Mouse (Mus musculus) MEL (cell line): ENCODE data around the gene Sorcs1. TPM values are rescaled to one million over a fixed set of nuclear protein-coding genes. Genes with fewer than 3 reads are reported as not detected.

Experiments
- DNase-seq: peaks from one replicate; pipeline ENCODE4 v3.0.0; 2011; ENCODE audit warnings: low read depth, low spot score
- H3K27ac ChIP-seq: 2 replicates; pipeline ENCODE4 v1.5.1; 2012; ENCODE audit warnings: low read depth, mild to moderate bottlenecking, control low read depth, low read length, moderate library complexity; ENCODE audit not compliant: control insufficient read depth
- H3K27me3 ChIP-seq, 2 experiments: fragments of 150-350 bp in 1 of 2; sonication (generic) in 1 of 2; 2 replicates each; pipeline ENCODE4 v1.6.1; 2012; ENCODE audit warnings: low read length in 2 of 2, mild to moderate bottlenecking in 2 of 2, improper control_type of control experiment in 1 of 2, moderate library complexity in 1 of 2; ENCODE audit not compliant: insufficient read depth in 2 of 2, control insufficient read depth in 1 of 2
- H3K36me3 ChIP-seq, 2 experiments: 2 replicates each; pipeline ENCODE4 v1.6.1; 2012 to 2014; ENCODE audit warnings: low read length in 2 of 2, improper control_type of control experiment in 1 of 2, inconsistent platforms in 1 of 2, mild to moderate bottlenecking in 1 of 2; ENCODE audit not compliant: insufficient read depth in 2 of 2, control insufficient read depth in 1 of 2
- H3K4me1 ChIP-seq, 2 experiments: fragments of 150-350 bp in 1 of 2; sonication (generic) in 1 of 2; 2 replicates each; pipeline ENCODE4 v1.6.1; 2012; ENCODE audit warnings: low read length in 2 of 2, improper control_type of control experiment in 1 of 2, mild to moderate bottlenecking in 1 of 2; ENCODE audit not compliant: insufficient read depth in 2 of 2, control insufficient read depth in 1 of 2
- H3K4me3 ChIP-seq, 2 experiments: fragments of 150-350 bp in 1 of 2; sonication (generic) in 1 of 2; 2 replicates each; pipeline ENCODE4 v1.5.1; 2012; ENCODE audit warnings: low read depth in 2 of 2, low read length in 2 of 2, mild to moderate bottlenecking in 2 of 2, moderate library complexity in 2 of 2, control low read depth in 1 of 2, improper control_type of control experiment in 1 of 2; ENCODE audit not compliant: control insufficient read depth in 1 of 2, insufficient read depth in 1 of 2
- H3K79me2 ChIP-seq: 2 replicates; pipeline ENCODE4 v1.6.1; 2012; ENCODE audit warnings: mild to moderate bottlenecking, low read length, moderate library complexity; ENCODE audit not compliant: control insufficient read depth, poor library complexity, insufficient read depth
- H3K9ac ChIP-seq: 2 replicates; pipeline ENCODE4 v1.6.1; 2012; ENCODE audit warnings: low read depth, mild to moderate bottlenecking, control low read depth, low read length, moderate library complexity; ENCODE audit not compliant: control insufficient read depth, poor library complexity, severe bottlenecking
- H3K9me3 ChIP-seq: fragments of 150-350 bp; sonication (generic); replicated peaks from 2 replicates; pipeline ENCODE4 v1.6.1; 2012; ENCODE audit warnings: mild to moderate bottlenecking, low read length, improper control_type of control experiment, moderate library complexity; ENCODE audit not compliant: insufficient read depth
- BHLHE40 ChIP-seq: IDR thresholded peaks from 2 replicates; pipeline ENCODE4 v1.6.1; 2012; ENCODE audit warnings: low read depth, mild to moderate bottlenecking, inconsistent platforms, low read length, improper control_type of control experiment, borderline replicate concordance
- CHD1 ChIP-seq: IDR thresholded peaks from 2 replicates; pipeline ENCODE4 v1.6.1; 2012; ENCODE audit warnings: low read depth, mild to moderate bottlenecking, inconsistent platforms, low read length, improper control_type of control experiment
- CHD2 ChIP-seq: IDR thresholded peaks from 2 replicates; pipeline ENCODE4 v1.6.1; 2011; ENCODE audit warnings: low read length, improper control_type of control experiment
- CTCF ChIP-seq, 3 experiments: IDR thresholded peaks in 2 of 3; conservative IDR thresholded peaks in 1 of 3; 2 replicates each; pipeline ENCODE4 v1.5.1; 2011 to 2012; ENCODE audit warnings: low read length in 3 of 3, low read depth in 2 of 3, mild to moderate bottlenecking in 2 of 3, improper control_type of control experiment in 1 of 3, inconsistent platforms in 1 of 3, mixed read lengths in 1 of 3, moderate library complexity in 1 of 3; ENCODE audit not compliant: control insufficient read depth in 1 of 3, insufficient read depth in 1 of 3, poor library complexity in 1 of 3, severe bottlenecking in 1 of 3
- EP300 ChIP-seq, 2 experiments: IDR thresholded peaks; 2 replicates each; pipeline ENCODE4 v1.6.1; 2011; ENCODE audit warnings: improper control_type of control experiment in 2 of 2, low read length in 2 of 2, low read depth in 1 of 2, mild to moderate bottlenecking in 1 of 2
- GABPA ChIP-seq: IDR thresholded peaks from 2 replicates; pipeline ENCODE4 v1.6.1; 2012; ENCODE audit warnings: low read depth, mild to moderate bottlenecking, inconsistent platforms, low read length, improper control_type of control experiment, moderate library complexity
- GATA1 ChIP-seq: IDR thresholded peaks from 2 replicates; pipeline ENCODE4 v1.6.1; 2011; ENCODE audit warnings: low read depth, low read length, improper control_type of control experiment
- KAT2A ChIP-seq: conservative IDR thresholded peaks from 2 replicates; pipeline ENCODE4 v1.6.1; 2012; ENCODE audit warnings: low read depth, low read length, improper control_type of control experiment, inconsistent platforms
- MAFK ChIP-seq: IDR thresholded peaks from 2 replicates; pipeline ENCODE4 v1.6.1; 2011; ENCODE audit warnings: low read depth, mild to moderate bottlenecking, low read length, improper control_type of control experiment, borderline replicate concordance
- MAZ ChIP-seq: IDR thresholded peaks from 2 replicates; pipeline ENCODE4 v1.6.1; 2012; ENCODE audit warnings: low read depth, mild to moderate bottlenecking, inconsistent platforms, low read length, improper control_type of control experiment
- MYB ChIP-seq: IDR thresholded peaks from 2 replicates; pipeline ENCODE4 v1.6.1; 2011; ENCODE audit warnings: mild to moderate bottlenecking, low read depth, low read length, improper control_type of control experiment
- MYC ChIP-seq: IDR thresholded peaks from 2 replicates; pipeline ENCODE4 v1.6.1; 2011; ENCODE audit warnings: low read depth, mild to moderate bottlenecking, low read length, improper control_type of control experiment, moderate library complexity
- NELFE ChIP-seq: IDR thresholded peaks from 2 replicates; pipeline ENCODE4 v1.6.1; 2011; ENCODE audit warnings: low read depth, low read length, improper control_type of control experiment
- NRF1 ChIP-seq: IDR thresholded peaks from 2 replicates; pipeline ENCODE4 v1.6.1; 2014; ENCODE audit warnings: low read depth, mild to moderate bottlenecking, inconsistent platforms, low read length, improper control_type of control experiment, moderate library complexity; ENCODE audit not compliant: poor library complexity, insufficient read depth, severe bottlenecking
- POLR2A ChIP-seq, 2 experiments: IDR thresholded peaks; 2 replicates each; pipeline ENCODE4 v1.6.1; 2011 to 2012; ENCODE audit warnings: low read length in 2 of 2, mild to moderate bottlenecking in 2 of 2, control low read depth in 1 of 2, improper control_type of control experiment in 1 of 2, low read depth in 1 of 2, moderate library complexity in 1 of 2; ENCODE audit not compliant: control insufficient read depth in 1 of 2, insufficient read depth in 1 of 2, poor library complexity in 1 of 2
- POLR2AphosphoS5 ChIP-seq: IDR thresholded peaks from 2 replicates; pipeline ENCODE4 v1.6.1; 2012; ENCODE audit warnings: low read depth, borderline replicate concordance, mild to moderate bottlenecking, inconsistent platforms, low read length, moderate library complexity, mixed read lengths
- RAD21 ChIP-seq: IDR thresholded peaks from 2 replicates; pipeline ENCODE4 v1.6.1; 2011; ENCODE audit warnings: mild to moderate bottlenecking, low read depth, low read length, improper control_type of control experiment
- SIN3A ChIP-seq: IDR thresholded peaks from 2 replicates; pipeline ENCODE4 v1.6.1; 2012; ENCODE audit warnings: low read length, improper control_type of control experiment, inconsistent platforms
- SMC3 ChIP-seq: IDR thresholded peaks from 2 replicates; pipeline ENCODE4 v1.6.1; 2011; ENCODE audit warnings: low read depth, low read length, improper control_type of control experiment
- TCF12 ChIP-seq: IDR thresholded peaks from 2 replicates; pipeline ENCODE4 v1.6.1; 2014; ENCODE audit warnings: low read depth, mild to moderate bottlenecking, inconsistent platforms, low read length, improper control_type of control experiment, moderate library complexity
- USF1 ChIP-seq: IDR thresholded peaks from 2 replicates; pipeline ENCODE4 v1.6.1; 2014; ENCODE audit warnings: low read depth, mild to moderate bottlenecking, inconsistent platforms, low read length, improper control_type of control experiment, moderate library complexity
- USF2 ChIP-seq, 2 experiments: IDR thresholded peaks; 2 replicates each; pipeline ENCODE4 v1.6.1; 2011 to 2012; ENCODE audit warnings: improper control_type of control experiment in 2 of 2, low read length in 2 of 2, borderline replicate concordance in 1 of 2, inconsistent platforms in 1 of 2, low read depth in 1 of 2, mild to moderate bottlenecking in 1 of 2; ENCODE audit not compliant: insufficient read depth in 1 of 2
- polyA plus RNA-seq, 2 experiments: library from polyadenylated mRNA; stranded (reverse) in 1 of 2; unstranded in 1 of 2; fragments of >175 nt in 1 of 2; fragments of >200 nt in 1 of 2; gene quantifications; 2 replicates each; pipeline versions ENCODE4 v1.2.1 to v1.2.4; 2012; ENCODE audit warnings: low replicate concordance in 2 of 2, low read depth in 1 of 2; ENCODE audit not compliant: insufficient read length in 2 of 2, insufficient read depth in 1 of 2, missing spikeins in 1 of 2
- total RNA-seq: library from RNA; depleted of rRNA; stranded (reverse); fragments of 300-350 nt; gene quantifications from 2 replicates; pipeline ENCODE4 v1.2.3, GENCODE M21; 2012

Gene Sorcs1
- total and polyA plus RNA-seq, 3 experiments = not detected

DNA sequence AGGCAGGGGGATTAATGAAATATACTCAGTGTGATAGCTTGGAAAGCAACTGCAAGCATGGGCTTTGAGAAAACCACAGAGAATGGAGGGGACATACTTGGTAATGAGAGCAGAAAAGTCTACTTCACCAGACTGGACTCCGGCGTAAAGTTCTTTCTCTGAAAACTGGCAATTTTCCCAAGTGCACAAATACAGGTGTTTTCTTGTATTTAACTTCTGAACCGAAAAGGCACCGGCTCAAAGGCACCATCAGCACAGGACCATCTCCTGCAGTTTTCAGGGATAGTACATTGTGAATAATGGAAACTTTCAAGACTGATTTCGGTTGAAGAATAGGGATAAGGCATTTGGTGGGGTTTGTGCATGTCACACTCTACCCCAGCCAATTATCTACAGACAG, 219.9 kb downstream of the Sorcs1 start:
- no peak for TF ChIP-seq EP300 (IDR thresholded peaks at IDR 0.05; ENCODE audit: low read depth in 1 of 2, low read length in 2 of 2)
- TF ChIP-seq MAFK = no peak
- no peak for TF ChIP-seq NRF1
- TF ChIP-seq MYC = no peak
- no peak for TF ChIP-seq CTCF (IDR thresholded peaks at IDR 0.05 in 2 of 3, conservative IDR thresholded peaks at IDR 0.05 in 1 of 3; ENCODE audit: control insufficient read depth in 1 of 3, insufficient read depth in 1 of 3, low read depth in 2 of 3, low read length in 3 of 3, poor library complexity in 1 of 3, severe bottlenecking in 1 of 3)
- TF ChIP-seq TCF12 = no peak
- TF ChIP-seq, all 39 proteins: peak for 0

DNA sequence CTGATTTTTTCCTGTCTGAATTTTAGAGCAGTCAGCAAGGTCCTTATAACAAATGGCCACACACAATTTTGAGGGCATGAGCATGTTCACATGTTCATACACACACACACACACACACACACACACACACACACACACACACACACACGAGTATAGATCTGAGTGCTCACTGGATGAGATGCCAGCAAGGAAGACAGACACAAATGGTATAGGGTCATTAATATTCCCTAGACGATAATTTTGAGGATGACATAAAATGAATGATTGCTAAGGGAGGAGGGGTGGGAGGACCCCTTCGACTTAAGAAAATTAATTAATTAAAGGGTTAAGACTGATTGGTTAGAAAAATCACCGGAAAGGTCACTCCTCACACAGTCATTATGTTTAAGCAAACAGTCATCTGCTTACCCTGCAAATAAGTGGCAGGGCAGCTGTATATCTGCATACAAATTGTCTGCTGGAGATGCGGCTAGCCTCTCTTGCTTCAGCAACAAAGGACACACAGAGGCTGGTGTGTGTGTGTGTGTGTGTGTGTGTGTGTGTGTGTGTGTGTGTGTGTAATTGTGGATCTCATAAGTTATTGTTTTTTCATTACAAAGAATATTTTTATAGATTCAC, 221.1 kb downstream of the Sorcs1 start:
- no peak overlapping the region for H3K27ac ChIP-seq
- no peak overlapping the region for H3K9ac ChIP-seq
- no peaks in the 10 kb centered on the region for H3K79me2 ChIP-seq
- no peak for DNase-seq
- no peaks in the 10 kb centered on the region for H3K4me1 ChIP-seq
- H3K9me3 ChIP-seq = peaks cover 2% of the 10 kb centered on the region; the same call in 1 of the 2 replicates
- TF ChIP-seq GATA1 = no peak
- no peak for TF ChIP-seq MAZ
- TF ChIP-seq CHD1 = no peak
- no peak for TF ChIP-seq USF2 (IDR thresholded peaks at IDR 0.05; ENCODE audit: borderline replicate concordance in 1 of 2, insufficient read depth in 1 of 2, low read depth in 1 of 2, low read length in 2 of 2)
- TF ChIP-seq SMC3 = no peak
- no peak for TF ChIP-seq SIN3A
- no peak for TF ChIP-seq NELFE
- no peak for TF ChIP-seq POLR2A (IDR thresholded peaks at IDR 0.05; ENCODE audit: control insufficient read depth in 1 of 2, insufficient read depth in 1 of 2, low read depth in 1 of 2, low read length in 2 of 2, poor library complexity in 1 of 2)
- TF ChIP-seq CHD2 = no peak
- no peak for TF ChIP-seq TCF12
- no peak for TF ChIP-seq USF1
- no peak for TF ChIP-seq MAFK
- TF ChIP-seq CTCF (IDR thresholded peaks at IDR 0.05 in 2 of 3, conservative IDR thresholded peaks at IDR 0.05 in 1 of 3; ENCODE audit: control insufficient read depth in 1 of 3, insufficient read depth in 1 of 3, low read depth in 2 of 3, low read length in 3 of 3, poor library complexity in 1 of 3, severe bottlenecking in 1 of 3) = no peak
- no peak for TF ChIP-seq GABPA
- TF ChIP-seq BHLHE40 = no peak
- TF ChIP-seq KAT2A = no peak
- no peak for TF ChIP-seq POLR2AphosphoS5
- no peak for TF ChIP-seq RAD21
- TF ChIP-seq MYB = no peak
- no peaks in the 10 kb centered on the region for H3K27me3 ChIP-seq
- no peaks in the 10 kb centered on the region for H3K36me3 ChIP-seq
- H3K4me3 ChIP-seq = no peak overlapping the region

More for the DNA sequence above, 219.9 kb downstream of the Sorcs1 start:
- no peak for DNase-seq
- H3K27ac ChIP-seq = no peak overlapping the region
- H3K9me3 ChIP-seq = peaks cover 2% of the 10 kb centered on the region; the same call in 1 of the 2 replicates
- no peaks in the 10 kb centered on the region for H3K4me1 ChIP-seq
- H3K36me3 ChIP-seq = no peaks in the 10 kb centered on the region
- H3K27me3 ChIP-seq = no peaks in the 10 kb centered on the region
- no peaks in the 10 kb centered on the region for H3K79me2 ChIP-seq
- no peak overlapping the region for H3K9ac ChIP-seq
- H3K4me3 ChIP-seq = no peak overlapping the region
